Mouse (Mus musculus): ENCODE measurements around the gene Prkaca.
A peak's percentile ranks its signal among the peaks of the same experiment; 100 is the strongest.

The Prkaca gene

GRCm38 (mm10) chr8:84039050-84039449 is 66.3 kb downstream of the Prkaca start:
- DNase-seq (ENCODE audit: low spot score): peak; percentile 56

DNA sequence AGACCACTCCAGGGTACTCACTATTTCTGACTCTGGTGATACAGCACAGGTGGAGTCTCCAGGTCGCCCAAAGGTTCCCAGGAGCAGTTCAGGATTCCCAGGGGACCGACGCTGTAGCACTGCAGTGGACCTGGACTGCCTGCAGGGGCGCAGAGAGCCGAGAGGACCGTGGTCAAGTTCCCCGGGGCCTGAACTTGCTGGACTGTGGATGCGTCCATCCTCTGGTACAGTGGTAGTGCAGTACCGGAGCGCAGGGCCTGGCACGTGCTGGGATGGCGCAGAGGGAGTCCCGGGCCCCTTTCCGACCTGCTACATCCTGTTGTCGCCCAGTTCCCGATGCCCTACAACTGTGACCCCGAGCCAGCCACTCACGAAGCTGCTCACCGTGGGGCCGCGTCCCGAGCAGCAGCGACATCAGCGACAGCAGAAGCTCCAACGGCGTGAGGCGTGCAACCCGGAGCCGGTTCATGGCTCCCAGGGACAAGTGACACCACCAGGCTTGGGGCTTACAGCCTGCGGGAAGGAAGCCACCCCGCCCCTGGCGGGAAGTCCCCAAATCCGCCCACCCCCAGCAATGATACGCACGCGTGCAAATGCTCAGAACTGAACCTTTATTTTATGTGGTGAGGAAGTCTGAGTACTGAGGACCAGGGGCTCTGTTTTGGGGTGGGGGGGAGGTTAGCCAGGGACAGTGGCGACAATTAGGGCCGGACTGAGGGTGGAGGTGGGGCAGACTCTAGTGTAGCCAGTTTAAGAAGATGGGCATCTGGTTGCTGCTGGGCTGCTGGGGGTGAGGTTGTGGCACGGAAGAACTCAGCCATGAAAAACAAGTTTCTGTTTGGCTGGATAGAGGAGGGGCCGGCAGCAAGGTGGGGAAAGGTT is 69.5 kb downstream of the Prkaca start, which contains the start of gene Il27ra:
Gene Il27ra, minus strand, starts transcription at position 524 of the 882 bp plus-strand sequence.
- DNase-seq (ENCODE audit: low spot score): peak; percentile 70

DNA sequence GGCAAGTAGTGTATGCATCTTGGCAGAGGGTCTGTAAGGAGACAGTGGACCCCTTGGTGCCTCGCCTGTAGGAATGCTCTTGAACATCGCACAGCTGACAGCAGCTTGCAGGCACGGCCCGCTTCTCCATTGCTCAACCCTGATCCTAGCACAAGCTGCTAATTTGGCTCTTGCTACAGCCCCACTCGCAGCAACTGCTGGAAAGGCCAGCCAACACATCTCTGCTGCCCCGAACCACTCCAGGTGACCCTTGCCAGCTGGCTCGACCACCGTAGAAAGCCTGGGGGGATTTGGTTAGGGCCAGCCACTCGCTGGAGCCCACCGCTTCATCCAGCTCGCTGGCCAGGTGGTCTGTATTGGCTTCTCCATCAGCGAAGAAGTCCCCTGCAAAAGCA is 70.2 kb downstream of the Prkaca start:
- no peak for DNase-seq (ENCODE audit: low spot score)

DNA sequence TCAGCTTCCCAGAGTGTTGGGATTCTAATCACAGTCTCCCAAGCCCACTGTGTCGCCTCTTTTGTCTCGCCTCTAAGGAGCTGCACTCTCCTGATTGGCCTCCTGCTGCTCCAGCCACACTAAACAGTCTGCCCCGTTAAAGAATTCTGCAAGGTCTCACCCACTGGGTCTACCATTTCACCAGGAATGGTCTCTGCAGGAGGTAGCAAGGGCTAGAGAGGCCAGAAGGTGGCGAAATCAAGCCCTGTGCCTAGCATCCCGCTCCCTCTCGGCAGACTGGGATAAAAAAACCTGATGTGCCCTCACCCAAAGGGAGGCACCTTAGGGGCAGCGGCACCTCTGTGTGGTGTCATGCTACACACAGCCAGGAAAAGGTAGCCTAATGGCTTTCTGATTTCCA is 71.3 kb downstream of the Prkaca start:
- DNase-seq (ENCODE audit: low spot score): no peak

DNA sequence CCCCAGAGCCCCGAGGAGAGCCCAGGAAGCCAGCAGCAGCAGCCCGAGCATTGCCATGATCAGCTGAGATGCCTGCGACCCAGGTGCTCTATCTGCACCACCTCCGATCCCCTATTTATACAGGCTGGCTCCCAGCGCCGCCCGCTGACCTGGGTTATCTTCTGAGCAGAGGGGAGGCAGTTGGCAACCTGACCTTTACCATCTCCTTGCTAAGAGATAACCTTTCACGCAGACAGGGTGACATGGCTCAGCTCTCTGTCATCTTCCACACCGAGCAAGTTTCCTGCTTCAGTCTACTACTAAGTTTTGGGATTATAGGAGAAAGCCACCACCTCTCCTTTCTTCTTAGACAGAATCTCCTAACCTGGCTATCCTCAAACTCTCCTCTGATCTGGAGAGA is 72.1 kb downstream of the Prkaca start, which contains the start of gene Rln3:
Gene Rln3, minus strand, starts transcription at position 101 of the 400 bp plus-strand sequence.
- no peak for DNase-seq (ENCODE audit: low spot score)

All from ovary, postnatal 36 days (tissue).